Mouse (Mus musculus) gastrocnemius, adult 8-10 months (tissue): Measurements from ENCODE around the gene Thap4. TPM values are rescaled to one million over a fixed set of nuclear protein-coding genes. Genes with fewer than 3 reads are reported as not detected.
"Not testable (repeated sequence)": the region's sequence is repeated elsewhere in the genome, so short reads cannot be mapped to it uniquely, and the experiment has no call there.

Source experiments
- DNase-seq, 2 experiments: peaks; one replicate each; pipeline ENCODE4 v3.0.0; 2022; ENCODE audit warnings: low spot score in 2 of 2
- total RNA-seq, 4 experiments: library from RNA; stranded (reverse); gene quantifications; 2 replicates each; pipeline ENCODE4 v1.2.4; 2022

Gene Thap4
- total RNA-seq, result 100 to 1,000 TPM in 1 of 4 experiments, 10 to 100 TPM in 3; 66.2 to 113 (median 91.9) TPM

GRCm38 (mm10) chr1:93754573-93755290 is at the start of gene Thap4:
Gene Thap4 (minus strand): TSS chr1:93754864.
- DNase-seq, result peak; percentile 89 to 94

GRCm38 (mm10) chr1:93803556-93804507 is 49.2 kb upstream of the Thap4 start, which contains the start of gene Ing5:
Gene Ing5 (plus strand): TSS chr1:93803965.
- DNase-seq, result peak; percentile 99

- DNase-seq, result no peak
These were observed 48.1 kb upstream of the Thap4 start for GRCm38 (mm10) chr1:93802771-93803170.

- DNase-seq, result peak; percentile 85 to 89
These were observed 47.1 kb upstream of the Thap4 start, which contains the start of gene Dtymk for GRCm38 (mm10) chr1:93801741-93802238. Gene Dtymk (minus strand): TSS chr1:93801934.

GRCm38 (mm10) chr1:93800670-93801503 is 46.2 kb upstream of the Thap4 start:
- no peak for DNase-seq

- no peak for DNase-seq
These were observed 41.2 kb upstream of the Thap4 start for GRCm38 (mm10) chr1:93795886-93796285.

- DNase-seq, result no peak
These were observed 39.9 kb upstream of the Thap4 start for GRCm38 (mm10) chr1:93794526-93794925.

GRCm38 (mm10) chr1:93786912-93787311 is 32.2 kb upstream of the Thap4 start:
- no peak for DNase-seq

- no peak for DNase-seq
These were observed 22.0 kb upstream of the Thap4 start for GRCm38 (mm10) chr1:93776686-93777085.

GRCm38 (mm10) chr1:93769901-93770300 is 15.2 kb upstream of the Thap4 start:
- DNase-seq, result no peak

- no peak for DNase-seq
These were observed 12.9 kb upstream of the Thap4 start for GRCm38 (mm10) chr1:93767600-93767999.

GRCm38 (mm10) chr1:93764871-93765591 is 10.4 kb upstream of the Thap4 start:
- no peak for DNase-seq

- DNase-seq, result not testable (repeated sequence)
These were observed 8.9 kb upstream of the Thap4 start for GRCm38 (mm10) chr1:93763531-93763930.

GRCm38 (mm10) chr1:93760076-93760475 is 5.4 kb upstream of the Thap4 start:
- DNase-seq, result no peak

- no peak for DNase-seq
These were observed 1.5 kb upstream of the Thap4 start for GRCm38 (mm10) chr1:93756154-93756553.

- DNase-seq, result no peak
These were observed 954 bp upstream of the Thap4 start for GRCm38 (mm10) chr1:93755618-93756017.

- DNase-seq, result no peak
These were observed 587 bp upstream of the Thap4 start for GRCm38 (mm10) chr1:93755291-93755610.

GRCm38 (mm10) chr1:93753911-93754572 is 622 bp downstream of the Thap4 start:
- DNase-seq, result peak in 1 of 2 experiments; percentile 27

GRCm38 (mm10) chr1:93751290-93751689 is 3.4 kb downstream of the Thap4 start, which contains the start of gene Atg4b:
Gene Atg4b (plus strand): TSS chr1:93751500.
- no peak for DNase-seq

GRCm38 (mm10) chr1:93748539-93748938 is 6.1 kb downstream of the Thap4 start:
- no peak for DNase-seq
